Mouse (Mus musculus): ENCODE results near the gene Gm12394. TPM values are rescaled to one million over a fixed set of nuclear protein-coding genes. Genes with fewer than 3 reads are reported as not detected.
A peak's percentile ranks its signal among the peaks of the same experiment; 100 is the strongest.
"Not testable (repeated sequence)": the region's sequence is repeated elsewhere in the genome, so short reads cannot be mapped to it uniquely, and the experiment has no call there.

The Gm12394 gene
- not detected for polyA plus RNA-seq (2021)

DNA sequence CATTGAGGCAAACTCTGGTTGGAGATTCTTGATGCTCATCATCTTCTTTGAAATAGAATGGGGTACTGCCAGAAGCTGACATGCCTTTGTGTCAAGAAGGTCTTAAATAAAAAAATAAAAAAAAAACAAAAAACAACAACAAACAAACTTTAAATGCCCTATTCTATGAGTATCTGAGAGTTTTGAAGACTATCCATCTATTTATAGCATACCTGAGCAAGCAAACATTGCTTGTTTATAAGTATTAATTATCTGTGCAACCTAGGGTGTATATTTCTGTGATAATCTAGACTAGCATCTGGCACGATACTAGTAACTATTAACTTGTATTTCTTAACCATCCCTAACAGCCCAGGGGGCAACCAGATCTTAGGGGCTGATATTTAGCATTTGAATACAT lies at the start of gene Gm12394:
TSS of gene Gm12394 (minus strand) at position 101 of the 400 bp plus-strand sequence.
- POLR2A ChIA-PET; CTCF ChIA-PET; H3K27me3 ChIP-seq; in situ Hi-C loops (cut with MboI; ENCODE audit: low pct_unique_long_range_greater_than_20kb); ATAC-seq; DNase-seq (ENCODE audit: low read depth, low spot score): not testable (repeated sequence)

DNA sequence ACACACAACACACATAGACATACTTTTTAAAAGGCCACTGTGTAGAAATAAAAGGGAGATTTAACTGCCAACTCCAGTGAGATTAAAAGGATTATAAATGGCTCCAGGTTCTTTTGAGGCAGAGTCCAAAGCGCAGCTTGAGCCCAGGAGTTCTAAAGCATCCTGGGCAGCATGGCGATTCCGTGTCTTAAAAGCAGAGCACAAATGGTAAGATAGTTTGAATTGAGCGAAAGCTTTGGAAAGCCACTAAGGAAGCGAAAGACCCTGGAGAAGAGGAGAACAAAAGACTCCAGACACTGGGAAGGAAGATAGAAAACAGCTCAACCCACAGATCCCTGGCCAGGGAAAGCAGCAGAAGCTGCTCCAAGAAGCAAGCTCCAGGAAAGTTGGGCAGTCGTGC lies 48.4 kb upstream of the Gm12394 start:
- H3K27me3 ChIP-seq, result peaks cover 29% of the 10 kb centered on the region
- ATAC-seq, result no peak
- in situ Hi-C loops (cut with MboI; ENCODE audit: low pct_unique_long_range_greater_than_20kb), result no loop called here
- ChIA-PET POLR2A (no interaction called here), CTCF (no interaction called here)
- DNase-seq (ENCODE audit: low read depth, low spot score), result no peak
- no peak for TF ChIP-seq CTCF (IDR thresholded peaks at IDR 0.05)

DNA sequence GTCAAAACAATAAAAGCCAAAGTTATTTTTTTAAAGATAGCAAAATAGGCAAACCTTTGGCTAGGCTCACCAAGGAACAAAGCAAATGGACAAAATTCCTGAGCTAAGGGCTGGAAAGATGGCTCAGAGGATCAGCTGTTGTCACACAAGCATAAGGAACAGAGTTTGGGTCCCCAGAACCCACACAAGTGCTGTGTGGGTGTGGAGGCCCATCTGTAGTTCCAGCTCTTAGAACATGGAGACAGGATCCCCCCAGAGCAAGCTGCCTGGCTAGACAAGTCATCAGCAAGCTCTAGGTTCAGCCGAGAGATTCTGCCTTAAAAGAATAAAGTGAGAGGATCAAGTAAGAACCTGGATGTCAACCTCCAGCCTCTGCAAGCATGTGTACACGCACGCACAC lies 48.0 kb upstream of the Gm12394 start:
- ChIA-PET POLR2A (no interaction called here), CTCF (interaction anchor here (1.0 kb wide), 1 partner anchor 9 kb away, joined by 4 read pairs; no protein-coding TSS in a partner anchor)
- ATAC-seq, result no peak

DNA sequence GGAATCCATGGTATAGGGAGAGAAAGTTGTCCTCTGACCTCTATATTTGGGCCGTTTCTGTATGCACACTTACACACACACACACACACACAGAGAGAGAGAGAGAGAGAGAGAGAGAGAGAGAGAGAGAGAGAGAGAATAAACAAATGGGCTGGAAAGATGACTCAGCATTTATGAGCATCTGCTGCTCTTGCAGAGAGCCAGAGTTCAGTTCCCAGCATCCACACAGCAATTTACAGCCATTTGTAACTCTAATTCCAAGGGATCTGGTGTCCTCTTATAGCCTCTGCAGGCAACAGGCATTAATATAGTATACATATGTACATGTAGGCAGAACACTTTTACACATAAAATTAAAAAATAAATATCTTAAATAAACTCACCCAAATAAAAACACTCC lies 47.4 kb upstream of the Gm12394 start:
- POLR2A ChIA-PET, result interaction anchor here (0.7 kb wide), 1 partner anchor 43 kb away, joined by 3 read pairs; no protein-coding TSS in a partner anchor
- no peak for DNase-seq (ENCODE audit: low read depth, low spot score)
- in situ Hi-C loops (cut with MboI; ENCODE audit: low pct_unique_long_range_greater_than_20kb), result no loop called here

More for the DNA sequence above, 48.0 kb upstream of the Gm12394 start:
- in situ Hi-C loops (cut with MboI; ENCODE audit: low pct_unique_long_range_greater_than_20kb), result no loop called here
- no peak for DNase-seq (ENCODE audit: low read depth, low spot score)
- peaks cover 29% of the 10 kb centered on the region for H3K27me3 ChIP-seq
- no peak for TF ChIP-seq CTCF (IDR thresholded peaks at IDR 0.05)

DNA sequence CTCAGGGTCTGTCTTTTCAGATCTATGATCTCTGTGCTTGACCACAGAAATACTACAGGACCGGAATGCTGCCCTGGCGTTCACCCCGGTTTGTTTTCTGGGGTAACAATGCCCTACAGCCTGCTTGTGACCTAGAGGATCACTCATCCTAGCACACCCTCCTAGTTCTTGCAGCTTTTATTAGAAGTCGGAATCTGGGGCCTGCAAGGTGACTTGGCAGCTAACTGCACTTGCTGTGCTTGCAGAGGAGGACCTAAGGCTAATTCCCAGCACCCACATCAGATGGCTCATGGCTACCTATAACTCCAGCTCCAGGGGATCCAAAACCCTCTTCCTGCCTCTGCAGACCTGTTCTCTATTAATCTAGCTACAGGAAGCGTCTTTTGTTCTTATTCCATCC lies 46.2 kb upstream of the Gm12394 start:
- DNase-seq (ENCODE audit: low read depth, low spot score) (no peak), ATAC-seq (no peak)
- peaks cover 35% of the 10 kb centered on the region for H3K27me3 ChIP-seq
- in situ Hi-C loops (cut with MboI; ENCODE audit: low pct_unique_long_range_greater_than_20kb), result no loop called here
- CTCF ChIA-PET, result no interaction called here
- TF ChIP-seq CTCF (IDR thresholded peaks at IDR 0.05), result no peak
- POLR2A ChIA-PET, result no interaction called here

More for the DNA sequence above, 47.4 kb upstream of the Gm12394 start:
- TF ChIP-seq CTCF (IDR thresholded peaks at IDR 0.05), result no peak
- CTCF ChIA-PET, result interaction anchor here (1.0 kb wide), 1 partner anchor 9 kb away, joined by 4 read pairs; no protein-coding TSS in a partner anchor
- peaks cover 30% of the 10 kb centered on the region for H3K27me3 ChIP-seq
- ATAC-seq, result no peak

DNA sequence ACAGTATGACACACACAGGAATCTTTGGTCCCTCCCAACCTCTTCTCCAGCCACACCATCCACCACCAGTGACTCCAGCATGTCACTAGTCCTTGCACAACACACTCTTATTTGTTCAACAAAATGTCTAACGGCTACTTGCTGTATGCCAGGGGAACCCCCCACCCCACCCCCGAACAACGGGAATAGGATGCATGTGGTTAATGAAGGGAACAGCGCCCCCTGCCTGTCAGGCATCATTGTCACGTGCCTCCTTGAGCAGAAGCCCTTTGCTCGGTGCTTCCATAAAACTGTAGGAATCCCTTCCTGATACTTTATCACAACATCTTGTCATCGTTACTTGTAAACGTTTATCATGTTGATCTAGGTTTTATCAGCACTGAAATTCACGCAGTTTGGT lies 45.6 kb upstream of the Gm12394 start:
- in situ Hi-C loops (cut with MboI; ENCODE audit: low pct_unique_long_range_greater_than_20kb), result no loop called here
- peak; percentile 30 for TF ChIP-seq CTCF (IDR thresholded peaks at IDR 0.05)
- ATAC-seq, result no peak
- ChIA-PET POLR2A (no interaction called here), CTCF (no interaction called here)
- peaks cover 41% of the 10 kb centered on the region for H3K27me3 ChIP-seq
- DNase-seq (ENCODE audit: low read depth, low spot score), result no peak

DNA sequence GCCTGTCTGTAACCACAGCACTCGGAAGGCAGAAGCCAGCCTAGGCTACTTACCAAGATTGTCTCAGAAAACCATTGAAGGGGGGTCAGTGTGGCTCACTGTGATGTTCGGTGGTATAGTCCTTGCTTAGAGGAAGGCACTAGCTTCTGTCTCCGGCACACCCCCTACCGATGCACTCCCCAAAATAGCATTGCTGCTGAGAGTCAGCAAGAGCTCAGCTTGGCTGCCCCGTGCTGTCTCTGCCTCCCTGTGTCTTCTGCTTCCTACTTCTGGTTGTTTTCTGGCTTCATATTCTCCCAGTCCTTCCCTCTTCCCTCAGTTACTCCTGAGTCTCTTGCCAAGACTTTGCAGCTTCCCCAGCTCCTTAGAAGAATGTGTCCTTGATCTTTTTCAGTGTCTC lies 44.3 kb upstream of the Gm12394 start:
- H3K27me3 ChIP-seq, result peaks cover 44% of the 10 kb centered on the region
- ATAC-seq (no peak), DNase-seq (ENCODE audit: low read depth, low spot score) (no peak)
- POLR2A ChIA-PET, result no interaction called here
- no peak for TF ChIP-seq CTCF (IDR thresholded peaks at IDR 0.05)
- in situ Hi-C loops (cut with MboI; ENCODE audit: low pct_unique_long_range_greater_than_20kb), result no loop called here
- CTCF ChIA-PET, result interaction anchor here (1.7 kb wide), 1 partner anchor 9 kb away, joined by 5 read pairs; no protein-coding TSS in a partner anchor

DNA sequence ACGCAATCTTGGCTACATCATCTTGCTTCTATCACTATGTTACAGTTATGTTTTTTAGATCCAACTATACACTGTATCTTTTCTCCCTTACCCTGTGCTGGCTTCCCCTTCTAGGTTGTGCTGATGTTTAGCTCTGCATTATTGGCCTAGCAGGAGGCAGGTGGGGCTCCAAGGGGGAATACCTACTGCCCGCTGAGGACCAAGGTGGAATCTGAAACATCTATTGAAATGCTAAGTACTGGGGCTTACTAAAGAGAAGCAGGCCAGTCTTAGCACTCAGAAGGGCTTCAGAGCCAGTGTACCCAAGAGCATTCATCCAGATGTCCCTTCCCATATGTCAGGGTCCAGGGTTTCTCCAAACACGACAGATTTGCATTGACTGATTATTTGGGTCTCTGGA lies 42.3 kb upstream of the Gm12394 start:
- in situ Hi-C loops (cut with MboI; ENCODE audit: low pct_unique_long_range_greater_than_20kb), result no loop called here
- TF ChIP-seq CTCF (IDR thresholded peaks at IDR 0.05), result no peak
- no peak for ATAC-seq
- DNase-seq (ENCODE audit: low read depth, low spot score), result no peak
- POLR2A ChIA-PET, result no interaction called here
- CTCF ChIA-PET, result no interaction called here
- H3K27me3 ChIP-seq, result peaks cover 50% of the 10 kb centered on the region

DNA sequence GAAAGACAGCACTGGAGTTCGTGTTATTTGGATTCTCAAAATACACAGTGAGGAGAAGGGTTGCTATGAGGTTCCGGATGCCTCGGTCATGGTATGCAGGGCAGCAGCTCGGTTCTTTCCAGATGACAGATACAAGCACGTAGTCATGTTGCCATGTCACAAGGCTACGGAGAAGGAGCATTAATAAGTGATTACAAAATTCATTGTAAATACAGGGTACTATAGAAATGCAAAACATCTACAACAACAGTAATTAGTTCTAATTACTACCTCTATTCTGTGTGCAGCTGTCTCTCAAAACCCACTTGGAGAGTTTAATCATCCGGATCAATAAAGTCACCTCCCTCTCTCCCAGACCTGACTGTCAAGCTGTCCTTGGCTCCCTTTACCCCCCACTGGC lies 38.5 kb upstream of the Gm12394 start:
- in situ Hi-C loops (cut with MboI; ENCODE audit: low pct_unique_long_range_greater_than_20kb), result no loop called here
- POLR2A ChIA-PET, result no interaction called here
- ATAC-seq (no peak), DNase-seq (ENCODE audit: low read depth, low spot score) (no peak)
- peaks cover 38% of the 10 kb centered on the region for H3K27me3 ChIP-seq
- TF ChIP-seq CTCF (IDR thresholded peaks at IDR 0.05), result no peak
- CTCF ChIA-PET, result interaction anchor here (1.1 kb wide), 1 partner anchor 9 kb away, joined by 4 read pairs; no protein-coding TSS in a partner anchor

DNA sequence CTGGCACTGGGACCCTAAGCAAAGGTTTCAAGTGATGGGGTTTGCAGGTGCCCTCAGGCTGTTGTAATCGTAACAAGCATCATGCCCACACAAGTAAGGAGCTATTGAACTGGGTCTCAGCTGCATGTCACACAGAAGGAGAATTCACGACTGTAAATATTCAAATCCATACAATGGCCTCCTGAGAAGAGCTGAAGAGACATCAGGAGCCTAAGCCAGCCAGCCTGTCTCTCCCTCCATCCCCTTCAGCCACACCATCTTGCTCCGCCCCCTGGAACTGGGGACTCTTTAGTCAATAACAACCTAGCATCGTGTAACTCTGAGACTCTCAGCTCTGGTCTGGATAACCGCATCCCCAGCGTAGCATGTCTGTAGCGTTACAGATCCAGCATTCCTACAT lies 34.6 kb upstream of the Gm12394 start:
- in situ Hi-C loops (cut with MboI; ENCODE audit: low pct_unique_long_range_greater_than_20kb), result no loop called here
- H3K27me3 ChIP-seq, result peaks cover 33% of the 10 kb centered on the region
- no peak for DNase-seq (ENCODE audit: low read depth, low spot score)
- no peak for TF ChIP-seq CTCF (IDR thresholded peaks at IDR 0.05)
- CTCF ChIA-PET, result interaction anchor here (1.6 kb wide), 1 partner anchor 9 kb away, joined by 5 read pairs; no protein-coding TSS in a partner anchor
- no peak for ATAC-seq
- POLR2A ChIA-PET, result no interaction called here

DNA sequence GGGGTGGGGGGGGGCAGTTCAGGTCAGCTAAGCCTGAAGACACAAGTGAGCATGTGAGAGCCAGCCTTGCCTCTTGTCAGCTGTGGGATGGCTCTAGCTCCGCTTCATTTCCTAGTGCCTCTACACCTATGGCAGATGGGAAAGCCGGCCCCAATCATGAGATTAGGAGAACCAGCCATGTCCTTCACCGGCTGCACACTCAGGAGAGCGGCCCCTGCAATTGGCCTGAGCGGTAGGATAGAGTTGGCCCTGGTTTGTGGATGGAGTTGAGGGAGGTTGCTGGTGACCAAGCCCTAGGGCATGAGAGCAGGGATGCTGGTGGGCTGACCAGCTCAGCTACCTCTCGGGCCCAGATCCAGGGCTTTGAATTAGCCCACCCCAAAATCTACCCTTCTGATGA lies 32.2 kb upstream of the Gm12394 start:
- no peak for ATAC-seq
- DNase-seq (ENCODE audit: low read depth, low spot score), result no peak

DNA sequence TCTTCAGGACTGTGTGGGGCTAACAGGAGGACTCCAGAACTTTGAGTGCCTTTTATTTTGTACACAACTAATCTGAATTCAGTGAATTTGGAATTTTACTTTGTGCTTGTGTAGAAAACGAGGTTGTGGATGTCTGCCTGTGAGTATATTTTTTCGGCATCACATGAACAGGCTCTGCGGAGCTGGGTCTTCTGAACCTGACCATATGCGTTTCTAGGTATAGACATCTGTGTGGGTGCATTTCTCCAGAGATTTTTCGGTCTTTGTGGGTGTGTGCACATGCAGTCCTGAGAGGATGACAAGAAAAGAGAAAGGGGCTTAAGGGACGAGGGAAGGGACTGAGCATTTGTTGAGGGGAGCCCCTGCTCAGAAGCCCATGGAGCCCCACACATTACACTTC lies 30.4 kb upstream of the Gm12394 start:
- H3K27me3 ChIP-seq, result peaks cover 28% of the 10 kb centered on the region
- no peak for TF ChIP-seq CTCF (IDR thresholded peaks at IDR 0.05)
- ATAC-seq, result no peak
- CTCF ChIA-PET, result no interaction called here
- POLR2A ChIA-PET, result no interaction called here
- DNase-seq (ENCODE audit: low read depth, low spot score), result no peak
- in situ Hi-C loops (cut with MboI; ENCODE audit: low pct_unique_long_range_greater_than_20kb), result no loop called here

More for the DNA sequence above, 32.2 kb upstream of the Gm12394 start:
- peaks cover 31% of the 10 kb centered on the region for H3K27me3 ChIP-seq
- in situ Hi-C loops (cut with MboI; ENCODE audit: low pct_unique_long_range_greater_than_20kb), result no loop called here
- no peak for TF ChIP-seq CTCF (IDR thresholded peaks at IDR 0.05)
- ChIA-PET POLR2A (no interaction called here), CTCF (no interaction called here)
